Mouse (Mus musculus) midbrain, embryonic 12.5 days (tissue): ENCODE measurements at regions not wholly inside any gene's neighbourhood (a gene's known extent, or its start where the extent isn't known, plus 50 kb on each side); places are given as distances from the start of the nearest gene placed in this dataset.
A peak's percentile ranks its signal among the peaks of the same experiment; 100 is the strongest.

ENCODE experiments used
- ATAC-seq: fragments of 200-750 bp; cut with Nextera tagmentation; 2 replicates; pipeline ENCODE4 v1.8.0; 2017; ENCODE audit warnings: low read depth, moderate TSS enrichment, moderate library complexity; ENCODE audit not compliant: low FRiP score
- H3K27ac ChIP-seq: fragments of 300-500 bp; sonication (generic); replicated peaks from 2 replicates; pipeline ENCODE4 v1.5.1; 2016; ENCODE audit warnings: mild to moderate bottlenecking
- H3K27me3 ChIP-seq: fragments of 300-500 bp; sonication (generic); 2 replicates; pipeline ENCODE4 v1.6.1; 2016; ENCODE audit warnings: mild to moderate bottlenecking
- H3K36me3 ChIP-seq: fragments of 300-500 bp; sonication (generic); 2 replicates; pipeline ENCODE4 v1.6.1; 2016
- H3K4me1 ChIP-seq: fragments of 300-500 bp; sonication (generic); 2 replicates; pipeline ENCODE4 v1.6.1; 2016
- H3K4me2 ChIP-seq: fragments of 300-500 bp; sonication (generic); replicated peaks from 2 replicates; pipeline ENCODE4 v1.6.1; 2016; ENCODE audit warnings: mild to moderate bottlenecking, moderate library complexity
- H3K4me3 ChIP-seq: fragments of 300-500 bp; sonication (generic); 2 replicates; pipeline ENCODE4 v1.5.1; 2016; ENCODE audit warnings: mild to moderate bottlenecking
- H3K9ac ChIP-seq: fragments of 300-500 bp; sonication (generic); replicated peaks from 2 replicates; pipeline ENCODE4 v1.6.1; 2016; ENCODE audit warnings: mild to moderate bottlenecking, moderate library complexity
- H3K9me3 ChIP-seq: fragments of 300-500 bp; sonication (generic); 2 replicates; pipeline ENCODE4 v1.6.1; 2016; ENCODE audit warnings: mild to moderate bottlenecking
- WGBS: fragments of 180-500 bp; shearing (Covaris S2); methylation state at CpG from one replicate; pipeline ENCODE4 v1.1.7; 2016; 5-methylcytosine and 5-hydroxymethylcytosine counted together

- Histone ChIP-seq H3K9ac (no peak overlapping the region), H3K4me1 (no peaks in the 10 kb centered on the region), H3K27me3 (no peaks in the 10 kb centered on the region), H3K9me3 (no peaks in the 10 kb centered on the region), H3K4me3 (no peak overlapping the region), H3K36me3 (no peaks in the 10 kb centered on the region), H3K27ac (no peak overlapping the region), H3K4me2 (no peak overlapping the region)
- WGBS: 89% methylated on average over 1 of the region's 1 CpGs
- ATAC-seq: no peak
These were observed 1098.7 kb downstream of the Pcdh18 start for GRCm38 (mm10) chr3:48658386-48658785.

GRCm38 (mm10) chr3:48655084-48655483, 1102.0 kb downstream of the Pcdh18 start:
- Histone ChIP-seq H3K4me3 (no peak overlapping the region), H3K4me1 (no peaks in the 10 kb centered on the region), H3K27me3 (no peaks in the 10 kb centered on the region), H3K9me3 (no peaks in the 10 kb centered on the region), H3K9ac (no peak overlapping the region), H3K27ac (no peak overlapping the region), H3K36me3 (no peaks in the 10 kb centered on the region), H3K4me2 (no peak overlapping the region)
- no peak for ATAC-seq
- WGBS: 81% methylated on average over 4 of the region's 4 CpGs

- ATAC-seq: no peak
- no peak overlapping the region for H3K4me2 ChIP-seq
- H3K36me3 ChIP-seq: no peaks in the 10 kb centered on the region
- no peak overlapping the region for H3K9ac ChIP-seq
- no peaks in the 10 kb centered on the region for H3K9me3 ChIP-seq
- no peaks in the 10 kb centered on the region for H3K4me1 ChIP-seq
- H3K27ac ChIP-seq: no peak overlapping the region
- H3K27me3 ChIP-seq: no peaks in the 10 kb centered on the region
- WGBS: 49% methylated on average over 3 of the region's 3 CpGs
- no peak overlapping the region for H3K4me3 ChIP-seq
These were observed 1125.1 kb downstream of the Pcdh18 start for GRCm38 (mm10) chr3:48631889-48632483.

- WGBS: 96% methylated on average over 21 of the region's 21 CpGs
These were observed 1148.2 kb downstream of the Pcdh18 start for GRCm38 (mm10) chr3:48608933-48609332.

GRCm38 (mm10) chr3:48604840-48605239, 1152.3 kb downstream of the Pcdh18 start:
- Histone ChIP-seq H3K27me3 (no peaks in the 10 kb centered on the region), H3K4me3 (no peak overlapping the region), H3K27ac (no peak overlapping the region), H3K36me3 (no peaks in the 10 kb centered on the region), H3K4me1 (no peaks in the 10 kb centered on the region), H3K9ac (no peak overlapping the region), H3K9me3 (no peaks in the 10 kb centered on the region), H3K4me2 (no peak overlapping the region)
- no peak for ATAC-seq
- WGBS: 80% methylated on average over 3 of the region's 3 CpGs

More at GRCm38 (mm10) chr3:48608933-48609332, 1148.2 kb downstream of the Pcdh18 start:
- H3K4me1 ChIP-seq: no peaks in the 10 kb centered on the region
- no peak for ATAC-seq
- no peaks in the 10 kb centered on the region for H3K27me3 ChIP-seq
- no peak overlapping the region for H3K4me3 ChIP-seq
- H3K4me2 ChIP-seq: no peak overlapping the region
- H3K36me3 ChIP-seq: no peaks in the 10 kb centered on the region
- no peaks in the 10 kb centered on the region for H3K9me3 ChIP-seq
- no peak overlapping the region for H3K9ac ChIP-seq
- no peak overlapping the region for H3K27ac ChIP-seq

GRCm38 (mm10) chr3:48587341-48587740, 1169.8 kb downstream of the Pcdh18 start:
- no peak overlapping the region for H3K9ac ChIP-seq
- peaks cover 7% of the 10 kb centered on the region for H3K4me1 ChIP-seq
- H3K4me3 ChIP-seq: no peak overlapping the region
- peak; percentile 23; the same call in 1 of the 2 replicates for ATAC-seq
- no peaks in the 10 kb centered on the region for H3K27me3 ChIP-seq
- 95% methylated on average over 2 of the region's 2 CpGs for WGBS
- H3K9me3 ChIP-seq: no peaks in the 10 kb centered on the region
- no peak overlapping the region for H3K27ac ChIP-seq
- H3K4me2 ChIP-seq: no peak overlapping the region
- no peaks in the 10 kb centered on the region for H3K36me3 ChIP-seq

- H3K4me3 ChIP-seq: no peak overlapping the region
- no peaks in the 10 kb centered on the region for H3K9me3 ChIP-seq
- H3K4me1 ChIP-seq: peaks cover 7% of the 10 kb centered on the region
- H3K27ac ChIP-seq: no peak overlapping the region
- no peaks in the 10 kb centered on the region for H3K36me3 ChIP-seq
- H3K4me2 ChIP-seq: no peak overlapping the region
- H3K27me3 ChIP-seq: no peaks in the 10 kb centered on the region
- H3K9ac ChIP-seq: no peak overlapping the region
- no peak for ATAC-seq
- WGBS: 0% methylated on average over 1 of the region's 1 CpGs
These were observed 1171.0 kb downstream of the Pcdh18 start for GRCm38 (mm10) chr3:48586145-48586544.

- ATAC-seq: no peak
- H3K9me3 ChIP-seq: no peaks in the 10 kb centered on the region
These were observed 1172.8 kb downstream of the Pcdh18 start for GRCm38 (mm10) chr3:48584340-48584739.

GRCm38 (mm10) chr3:48582521-48582920, 1174.6 kb downstream of the Pcdh18 start:
- H3K9me3 ChIP-seq: no peaks in the 10 kb centered on the region
- H3K4me3 ChIP-seq: no peak overlapping the region
- no peak for ATAC-seq
- 71% methylated on average over 1 of the region's 1 CpGs for WGBS
- no peak overlapping the region for H3K9ac ChIP-seq
- H3K27me3 ChIP-seq: no peaks in the 10 kb centered on the region
- H3K27ac ChIP-seq: no peak overlapping the region
- H3K36me3 ChIP-seq: no peaks in the 10 kb centered on the region
- H3K4me2 ChIP-seq: no peak overlapping the region
- H3K4me1 ChIP-seq: peaks cover 7% of the 10 kb centered on the region

More at GRCm38 (mm10) chr3:48584340-48584739, 1172.8 kb downstream of the Pcdh18 start:
- Histone ChIP-seq H3K9ac (no peak overlapping the region), H3K36me3 (no peaks in the 10 kb centered on the region), H3K27me3 (no peaks in the 10 kb centered on the region), H3K4me2 (no peak overlapping the region), H3K4me3 (no peak overlapping the region), H3K4me1 (peaks cover 7% of the 10 kb centered on the region), H3K27ac (no peak overlapping the region)

GRCm38 (mm10) chr3:48579971-48580370, 1177.2 kb downstream of the Pcdh18 start:
- WGBS: 68% methylated on average over 2 of the region's 2 CpGs
- H3K4me3 ChIP-seq: no peak overlapping the region
- no peak overlapping the region for H3K9ac ChIP-seq
- ATAC-seq: no peak
- no peaks in the 10 kb centered on the region for H3K4me1 ChIP-seq
- no peak overlapping the region for H3K4me2 ChIP-seq
- H3K27me3 ChIP-seq: no peaks in the 10 kb centered on the region
- H3K36me3 ChIP-seq: no peaks in the 10 kb centered on the region
- H3K27ac ChIP-seq: no peak overlapping the region
- no peaks in the 10 kb centered on the region for H3K9me3 ChIP-seq

GRCm38 (mm10) chr3:48579229-48579628, 1177.9 kb downstream of the Pcdh18 start:
- no peak for ATAC-seq
- H3K4me2 ChIP-seq: no peak overlapping the region
- H3K27me3 ChIP-seq: no peaks in the 10 kb centered on the region
- no peaks in the 10 kb centered on the region for H3K9me3 ChIP-seq
- no peaks in the 10 kb centered on the region for H3K4me1 ChIP-seq
- H3K36me3 ChIP-seq: no peaks in the 10 kb centered on the region
- 55% methylated on average over 1 of the region's 1 CpGs for WGBS
- H3K27ac ChIP-seq: no peak overlapping the region
- no peak overlapping the region for H3K9ac ChIP-seq
- H3K4me3 ChIP-seq: no peak overlapping the region

- Histone ChIP-seq H3K4me2 (no peak overlapping the region), H3K27ac (no peak overlapping the region), H3K4me1 (no peaks in the 10 kb centered on the region), H3K9ac (no peak overlapping the region), H3K27me3 (no peaks in the 10 kb centered on the region), H3K4me3 (no peak overlapping the region), H3K36me3 (no peaks in the 10 kb centered on the region), H3K9me3 (no peaks in the 10 kb centered on the region)
- no peak for ATAC-seq
- WGBS: 84% methylated on average over 1 of the region's 1 CpGs
These were observed 1210.5 kb downstream of the Pcdh18 start for GRCm38 (mm10) chr3:48546669-48547068.

GRCm38 (mm10) chr3:48515009-48515408, 1242.1 kb downstream of the Pcdh18 start:
- 23% methylated on average over 3 of the region's 3 CpGs for WGBS
- peak; percentile 44; the same call in 1 of the 2 replicates for ATAC-seq

More at GRCm38 (mm10) chr3:48515009-48515408, 1242.1 kb downstream of the Pcdh18 start:
- no peaks in the 10 kb centered on the region for H3K36me3 ChIP-seq
- no peaks in the 10 kb centered on the region for H3K4me1 ChIP-seq
- H3K27me3 ChIP-seq: no peaks in the 10 kb centered on the region
- no peak overlapping the region for H3K9ac ChIP-seq
- no peak overlapping the region for H3K4me2 ChIP-seq
- H3K27ac ChIP-seq: no peak overlapping the region
- H3K4me3 ChIP-seq: no peak overlapping the region
- no peaks in the 10 kb centered on the region for H3K9me3 ChIP-seq
